Mouse (Mus musculus): ENCODE results near the gene Zfp414. TPM values are rescaled to one million over a fixed set of nuclear protein-coding genes. Genes with fewer than 3 reads are reported as not detected.
"Not testable (repeated sequence)": the region's sequence is repeated elsewhere in the genome, so short reads cannot be mapped to it uniquely, and the experiment has no call there.

Gene Zfp414
- polyA plus RNA-seq, 1 experiment: 69.8 TPM

DNA sequence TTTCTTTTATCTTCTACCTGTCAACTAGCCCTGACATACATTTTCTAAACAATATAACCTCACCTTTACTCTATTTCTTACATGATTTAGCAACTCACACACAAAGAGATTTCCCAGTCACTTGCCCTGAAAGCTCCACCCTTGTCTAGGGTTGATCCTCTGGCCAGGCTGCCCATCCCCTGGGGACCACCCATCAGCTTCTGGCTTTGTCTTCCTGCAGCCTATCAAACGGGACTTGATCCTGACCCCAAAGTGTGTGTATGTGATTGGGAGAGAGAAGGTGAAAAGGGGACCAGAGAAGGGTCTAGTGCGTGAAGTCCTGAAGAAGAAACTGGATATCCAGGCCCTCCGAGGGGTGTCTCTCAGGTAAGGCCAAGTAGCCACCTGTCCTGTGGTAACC is 28.1 kb upstream of the Zfp414 start:
- Histone ChIP-seq H3K27me3 (ENCODE audit: control insufficient read depth, insufficient read depth, low read length) (no peaks in the 10 kb centered on the region), H3K4me1 (ENCODE audit: control insufficient read depth, insufficient read depth, insufficient read length) (no peaks in the 10 kb centered on the region), H3K4me3 (ENCODE audit: extremely low read depth, insufficient read depth, insufficient read length) (no peak overlapping the region), H3K27ac (ENCODE audit: insufficient read depth, low read length) (no peak overlapping the region), H3K36me3 (ENCODE audit: control insufficient read depth, insufficient read depth, low read length) (no peaks in the 10 kb centered on the region; the same call in 1 of the 2 replicates)
- TF ChIP-seq POLR2A (IDR thresholded peaks at IDR 0.05; ENCODE audit: low read depth, low read length) (no peak), CTCF (IDR thresholded peaks at IDR 0.05; ENCODE audit: extremely low read depth, insufficient read depth, insufficient read length, insufficient replicate concordance) (no peak)
- 85% methylated on average over 3 of the region's 3 CpGs for WGBS
- no peak for DNase-seq (ENCODE audit: low read depth in 1 of 2, low spot score in 2 of 2)

DNA sequence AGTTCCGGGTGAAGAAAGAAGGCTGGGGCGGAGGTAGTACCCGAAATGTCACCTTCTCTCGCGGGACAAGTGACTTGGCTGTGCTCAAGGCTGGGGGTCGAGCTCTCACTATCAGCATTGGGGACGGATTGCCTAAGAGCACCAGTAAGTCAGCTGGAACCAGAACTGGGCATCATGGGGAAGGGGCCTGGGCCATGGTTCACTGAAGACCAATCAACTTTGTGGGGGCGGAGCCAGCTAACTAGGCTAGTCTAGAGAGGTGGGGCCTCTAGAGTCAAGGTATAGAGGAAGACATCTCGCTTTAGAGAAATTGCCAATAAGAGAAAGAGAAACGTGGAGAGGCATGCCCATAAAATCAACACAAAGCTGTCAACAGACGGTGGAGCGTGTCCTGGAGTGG is 26.9 kb upstream of the Zfp414 start:
- no peaks in the 10 kb centered on the region for H3K27me3 ChIP-seq (ENCODE audit: control insufficient read depth, insufficient read depth, low read length)
- H3K36me3 ChIP-seq (ENCODE audit: control insufficient read depth, insufficient read depth, low read length): no peaks in the 10 kb centered on the region; the same call in 1 of the 2 replicates
- no peak overlapping the region for H3K4me3 ChIP-seq (ENCODE audit: extremely low read depth, insufficient read depth, insufficient read length)
- no peaks in the 10 kb centered on the region for H3K4me1 ChIP-seq (ENCODE audit: control insufficient read depth, insufficient read depth, insufficient read length)
- no peak for TF ChIP-seq POLR2A (IDR thresholded peaks at IDR 0.05; ENCODE audit: low read depth, low read length)
- no peak for TF ChIP-seq CTCF (IDR thresholded peaks at IDR 0.05; ENCODE audit: extremely low read depth, insufficient read depth, insufficient read length, insufficient replicate concordance)
- DNase-seq (ENCODE audit: low read depth in 1 of 2, low spot score in 2 of 2): no peak
- WGBS: 86% methylated on average over 12 of the region's 12 CpGs
- no peak overlapping the region for H3K27ac ChIP-seq (ENCODE audit: insufficient read depth, low read length)

DNA sequence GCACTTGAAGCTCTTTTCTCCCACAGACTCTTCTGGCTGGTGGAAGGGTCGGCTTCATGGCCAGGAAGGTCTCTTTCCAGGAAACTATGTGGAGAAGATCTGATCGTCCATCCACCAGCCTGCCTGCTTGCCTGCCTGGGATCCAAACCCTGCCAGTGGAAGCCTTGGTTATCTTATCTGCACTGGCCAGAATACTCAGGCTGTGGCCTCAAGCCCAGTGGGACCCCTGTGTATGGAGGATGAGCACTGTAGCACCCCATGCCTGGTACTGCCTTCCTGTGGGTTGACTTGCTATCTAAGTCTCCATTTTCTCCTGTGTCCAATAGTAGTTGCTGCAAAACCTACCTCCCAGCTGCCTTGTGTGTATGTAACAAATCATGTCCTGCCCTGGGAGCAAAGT is 21.6 kb upstream of the Zfp414 start:
- Histone ChIP-seq H3K27me3 (ENCODE audit: control insufficient read depth, insufficient read depth, low read length) (no peaks in the 10 kb centered on the region), H3K4me1 (ENCODE audit: control insufficient read depth, insufficient read depth, insufficient read length) (no peaks in the 10 kb centered on the region), H3K27ac (ENCODE audit: insufficient read depth, low read length) (no peak overlapping the region), H3K36me3 (ENCODE audit: control insufficient read depth, insufficient read depth, low read length) (no peaks in the 10 kb centered on the region), H3K4me3 (ENCODE audit: extremely low read depth, insufficient read depth, insufficient read length) (no peak overlapping the region)
- TF ChIP-seq POLR2A (IDR thresholded peaks at IDR 0.05; ENCODE audit: low read depth, low read length) (no peak), CTCF (IDR thresholded peaks at IDR 0.05; ENCODE audit: extremely low read depth, insufficient read depth, insufficient read length, insufficient replicate concordance) (no peak)
- 81% methylated on average over 2 of the region's 2 CpGs for WGBS
- DNase-seq (ENCODE audit: low read depth in 1 of 2, low spot score in 2 of 2): no peak

DNA sequence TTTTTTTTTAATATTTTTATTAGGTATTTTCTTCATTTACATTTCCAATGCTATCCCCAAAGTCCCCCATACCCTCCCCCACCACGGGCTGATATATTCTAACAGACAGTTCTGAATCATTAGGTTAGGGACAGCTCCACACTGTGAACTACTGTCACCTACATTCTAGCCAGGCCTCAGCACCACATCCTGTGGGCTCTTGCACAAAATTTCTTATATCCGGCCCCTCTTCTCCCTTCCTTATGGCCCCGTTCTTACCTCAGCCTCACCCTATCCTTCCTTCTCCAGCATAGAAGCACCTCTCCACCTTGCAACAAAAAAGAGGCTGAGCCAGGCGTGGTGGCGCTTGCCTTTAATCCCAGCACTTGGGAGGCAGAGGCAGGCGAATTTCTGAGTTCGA is 18.3 kb upstream of the Zfp414 start:
- WGBS: 80% methylated on average over 7 of the region's 7 CpGs
- no peak overlapping the region for H3K27ac ChIP-seq (ENCODE audit: insufficient read depth, low read length)

DNA sequence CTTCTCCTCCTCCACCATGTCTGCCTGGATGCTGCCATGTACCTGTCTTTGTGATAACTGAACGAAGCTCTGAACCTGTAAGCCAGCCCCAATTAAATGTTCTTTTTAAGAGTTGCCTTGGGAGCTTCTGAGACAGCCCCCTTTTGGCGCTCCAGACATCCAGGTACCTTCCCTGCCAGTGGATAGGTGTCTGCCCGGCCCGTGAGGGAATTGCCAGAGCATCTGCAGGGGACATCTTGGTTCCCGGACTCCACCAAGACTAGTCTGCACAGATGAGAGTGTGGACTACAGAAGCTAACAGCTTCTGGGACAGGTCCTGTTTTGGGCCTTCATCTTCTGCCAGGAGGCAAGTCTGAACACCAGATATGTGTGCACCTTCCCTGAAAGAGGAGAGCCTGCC is 15.2 kb upstream of the Zfp414 start:
- H3K4me3 ChIP-seq (ENCODE audit: extremely low read depth, insufficient read depth, insufficient read length); DNase-seq (ENCODE audit: low read depth in 1 of 2, low spot score in 2 of 2); H3K27me3 ChIP-seq (ENCODE audit: control insufficient read depth, insufficient read depth, low read length); H3K4me1 ChIP-seq (ENCODE audit: control insufficient read depth, insufficient read depth, insufficient read length); H3K36me3 ChIP-seq (ENCODE audit: control insufficient read depth, insufficient read depth, low read length); H3K27ac ChIP-seq (ENCODE audit: insufficient read depth, low read length): not testable (repeated sequence)
- WGBS: 87% methylated on average over 5 of the region's 5 CpGs

More for the DNA sequence above, 18.3 kb upstream of the Zfp414 start:
- H3K36me3 ChIP-seq (ENCODE audit: control insufficient read depth, insufficient read depth, low read length): no peaks in the 10 kb centered on the region
- no peak for DNase-seq (ENCODE audit: low read depth in 1 of 2, low spot score in 2 of 2)
- no peaks in the 10 kb centered on the region for H3K4me1 ChIP-seq (ENCODE audit: control insufficient read depth, insufficient read depth, insufficient read length)
- no peak overlapping the region for H3K4me3 ChIP-seq (ENCODE audit: extremely low read depth, insufficient read depth, insufficient read length)
- TF ChIP-seq CTCF (IDR thresholded peaks at IDR 0.05; ENCODE audit: extremely low read depth, insufficient read depth, insufficient read length, insufficient replicate concordance): no peak
- H3K27me3 ChIP-seq (ENCODE audit: control insufficient read depth, insufficient read depth, low read length): no peaks in the 10 kb centered on the region

DNA sequence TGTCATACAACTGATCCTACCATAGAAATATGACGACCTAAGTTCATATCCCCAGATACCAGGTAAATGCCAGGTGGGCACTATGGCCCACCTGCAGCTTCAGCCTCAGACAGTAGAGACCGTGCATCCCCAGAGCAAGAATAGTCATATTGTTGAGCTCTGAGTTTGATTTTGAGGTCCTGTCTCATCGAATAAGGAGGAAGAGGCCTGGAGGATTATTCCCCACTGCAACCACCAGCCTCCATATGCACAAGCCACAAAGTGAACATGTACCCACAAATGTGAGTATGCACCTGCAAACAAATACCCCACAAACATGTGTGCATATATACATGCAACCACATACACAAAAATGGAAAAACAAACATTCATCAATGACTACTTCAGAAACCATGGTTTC is 1.6 kb upstream of the Zfp414 start:
- TF ChIP-seq CTCF (IDR thresholded peaks at IDR 0.05; ENCODE audit: extremely low read depth, insufficient read depth, insufficient read length, insufficient replicate concordance) (no peak), POLR2A (IDR thresholded peaks at IDR 0.05; ENCODE audit: low read depth, low read length) (no peak)
- DNase-seq (ENCODE audit: low read depth in 1 of 2, low spot score in 2 of 2): no peak
- H3K36me3 ChIP-seq (ENCODE audit: control insufficient read depth, insufficient read depth, low read length): peaks cover 10% of the 10 kb centered on the region
- H3K27ac ChIP-seq (ENCODE audit: insufficient read depth, low read length): no peak overlapping the region
- WGBS: 82% methylated on average over 3 of the region's 3 CpGs
- H3K4me3 ChIP-seq (ENCODE audit: extremely low read depth, insufficient read depth, insufficient read length): no peak overlapping the region
- no peaks in the 10 kb centered on the region for H3K27me3 ChIP-seq (ENCODE audit: control insufficient read depth, insufficient read depth, low read length)
- peaks cover 6% of the 10 kb centered on the region; the same call in 1 of the 2 replicates for H3K4me1 ChIP-seq (ENCODE audit: control insufficient read depth, insufficient read depth, insufficient read length)

DNA sequence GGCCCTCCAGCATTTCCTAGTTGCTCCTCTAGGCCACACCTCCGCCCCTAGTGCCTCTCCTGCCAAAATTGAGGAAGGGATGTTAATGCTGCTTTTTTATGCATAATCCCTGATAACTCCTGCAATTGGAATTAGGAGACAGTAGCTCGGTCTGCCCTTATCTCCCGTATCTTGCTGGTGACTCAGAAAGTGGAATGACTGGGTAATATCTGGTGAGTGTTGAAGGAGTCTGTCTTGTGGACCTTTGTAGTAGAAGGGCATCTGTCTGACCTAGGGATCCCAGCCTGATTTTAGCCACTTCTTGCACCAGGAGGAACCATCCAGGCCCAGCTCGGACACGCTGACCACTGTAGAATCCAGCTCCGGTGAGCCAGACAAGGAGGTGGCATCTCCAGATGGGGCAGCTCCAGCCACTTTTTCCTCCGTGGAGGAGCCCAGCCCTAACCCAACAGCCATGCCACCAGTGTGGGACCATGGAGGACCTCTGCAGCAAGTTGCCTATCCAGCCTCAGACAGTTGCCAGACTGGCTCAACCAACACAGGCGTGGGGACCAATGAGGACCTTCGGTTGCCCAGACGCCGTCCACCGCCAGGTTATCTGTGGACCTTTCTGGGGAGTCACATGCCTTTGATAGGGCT is 716 bp downstream of the Zfp414 start:
- peaks cover 6% of the 10 kb centered on the region; the same call in 1 of the 2 replicates for H3K4me1 ChIP-seq (ENCODE audit: control insufficient read depth, insufficient read depth, insufficient read length)
- no peak for DNase-seq (ENCODE audit: low read depth in 1 of 2, low spot score in 2 of 2)
- H3K27ac ChIP-seq (ENCODE audit: insufficient read depth, low read length): peak overlapping the region; percentile 100
- 68% methylated on average over 12 of the region's 12 CpGs for WGBS
- H3K27me3 ChIP-seq (ENCODE audit: control insufficient read depth, insufficient read depth, low read length): no peaks in the 10 kb centered on the region
- peak overlapping the region; percentile 100 for H3K4me3 ChIP-seq (ENCODE audit: extremely low read depth, insufficient read depth, insufficient read length)
- H3K36me3 ChIP-seq (ENCODE audit: control insufficient read depth, insufficient read depth, low read length): peaks cover 10% of the 10 kb centered on the region
- TF ChIP-seq POLR2A (IDR thresholded peaks at IDR 0.05; ENCODE audit: low read depth, low read length): no peak

All from spleen, adult 2 months (tissue).